Mouse (Mus musculus) intestine, postnatal 0 days (tissue): ENCODE measurements at regions not wholly inside any gene's neighbourhood (a gene's known extent, or its start where the extent isn't known, plus 50 kb on each side); places are given as distances from the start of the nearest gene placed in this dataset.

Experiments
- ATAC-seq: fragments of 200-750 bp; cut with Nextera tagmentation; 2 replicates; pipeline ENCODE4 v1.8.0; 2017; ENCODE audit warnings: mild to moderate bottlenecking, moderate TSS enrichment, moderate library complexity
- H3K27ac ChIP-seq: fragments of 300-500 bp; sonication (generic); 2 replicates; pipeline ENCODE4 v1.5.1; 2014; ENCODE audit warnings: mild to moderate bottlenecking, low read depth, low read length, moderate library complexity
- H3K27me3 ChIP-seq: fragments of 300-500 bp; sonication (generic); replicated peaks from 2 replicates; pipeline ENCODE4 v1.6.1; 2014; ENCODE audit warnings: low read length, mixed read lengths; ENCODE audit not compliant: control insufficient read depth, insufficient read depth
- H3K36me3 ChIP-seq: fragments of 300-500 bp; sonication (generic); 2 replicates; pipeline ENCODE4 v1.6.1; 2014; ENCODE audit warnings: mild to moderate bottlenecking, moderate library complexity; ENCODE audit not compliant: control insufficient read depth, insufficient read depth
- H3K4me1 ChIP-seq: fragments of 300-500 bp; sonication (generic); replicated peaks from 2 replicates; pipeline ENCODE4 v1.6.1; 2014; ENCODE audit warnings: antibody characterized with exemption, low read length, mixed read lengths; ENCODE audit not compliant: control insufficient read depth, insufficient read depth
- H3K4me2 ChIP-seq: fragments of 300-500 bp; sonication (generic); replicated peaks from 2 replicates; pipeline ENCODE4 v1.6.1; 2014; ENCODE audit warnings: low read depth, mild to moderate bottlenecking, moderate library complexity
- H3K4me3 ChIP-seq: fragments of 300-500 bp; sonication (generic); 2 replicates; pipeline ENCODE4 v1.5.1; 2014; ENCODE audit warnings: low read depth, low read length
- H3K9ac ChIP-seq: fragments of 300-500 bp; sonication (generic); 2 replicates; pipeline ENCODE4 v1.6.1; 2014; ENCODE audit warnings: mild to moderate bottlenecking, low read depth, low read length
- H3K9me3 ChIP-seq: fragments of 300-500 bp; sonication (generic); 2 replicates; pipeline ENCODE4 v1.6.1; 2016; ENCODE audit warnings: mixed run types; ENCODE audit not compliant: control insufficient read depth
- CTCF ChIP-seq: sonication (generic); IDR thresholded peaks from 2 replicates; pipeline ENCODE4 v1.5.1; 2016; ENCODE audit warnings: low read depth, mild to moderate bottlenecking, control low read depth, antibody characterized with exemption, moderate library complexity
- WGBS: fragments of 180-500 bp; shearing (Covaris S2); extraction: QIAGEN DNeasy Blood & Tissue Kit; methylation state at CpG from one replicate; pipeline ENCODE4 v1.1.7; 2014; 5-methylcytosine and 5-hydroxymethylcytosine counted together

- Histone ChIP-seq H3K4me3 (no peak overlapping the region), H3K4me1 (no peaks in the 10 kb centered on the region), H3K9me3 (no peaks in the 10 kb centered on the region), H3K27ac (no peak overlapping the region), H3K9ac (no peak overlapping the region), H3K36me3 (no peaks in the 10 kb centered on the region), H3K4me2 (no peak overlapping the region), H3K27me3 (no peaks in the 10 kb centered on the region)
- no peak for ATAC-seq
- TF ChIP-seq CTCF: no peak
- WGBS: 89% methylated on average over 2 of the region's 2 CpGs
Measured at GRCm38 (mm10) chr8:89415287-89415686, 371.3 kb upstream of the Sall1 start.

GRCm38 (mm10) chr8:89412500-89412899, 368.5 kb upstream of the Sall1 start:
- H3K4me2 ChIP-seq: no peak overlapping the region
- WGBS: 72% methylated on average over 8 of the region's 8 CpGs
- no peak overlapping the region for H3K27ac ChIP-seq
- no peak overlapping the region for H3K9ac ChIP-seq
- H3K4me3 ChIP-seq: no peak overlapping the region
- H3K27me3 ChIP-seq: no peaks in the 10 kb centered on the region
- no peaks in the 10 kb centered on the region for H3K36me3 ChIP-seq
- no peak for TF ChIP-seq CTCF
- H3K9me3 ChIP-seq: no peaks in the 10 kb centered on the region
- no peak for ATAC-seq
- no peaks in the 10 kb centered on the region for H3K4me1 ChIP-seq

- Histone ChIP-seq H3K4me1 (no peaks in the 10 kb centered on the region), H3K27ac (no peak overlapping the region), H3K36me3 (no peaks in the 10 kb centered on the region), H3K27me3 (no peaks in the 10 kb centered on the region), H3K4me2 (no peak overlapping the region), H3K4me3 (no peak overlapping the region), H3K9me3 (no peaks in the 10 kb centered on the region), H3K9ac (no peak overlapping the region)
- no peak for ATAC-seq
- TF ChIP-seq CTCF: no peak
- WGBS: 40% methylated on average over 7 of the region's 7 CpGs
Measured at GRCm38 (mm10) chr8:89412046-89412445, 368.1 kb upstream of the Sall1 start.

GRCm38 (mm10) chr8:89406688-89407087, 362.7 kb upstream of the Sall1 start:
- WGBS: 48% methylated on average over 5 of the region's 5 CpGs
- no peak for ATAC-seq
- no peak for TF ChIP-seq CTCF

GRCm38 (mm10) chr8:89404287-89404686, 360.3 kb upstream of the Sall1 start:
- no peak for ATAC-seq
- H3K27me3 ChIP-seq: no peaks in the 10 kb centered on the region
- no peak for TF ChIP-seq CTCF
- no peaks in the 10 kb centered on the region for H3K36me3 ChIP-seq
- H3K9ac ChIP-seq: no peak overlapping the region
- 82% methylated on average over 3 of the region's 3 CpGs for WGBS
- H3K4me2 ChIP-seq: no peak overlapping the region
- no peak overlapping the region for H3K4me3 ChIP-seq
- H3K4me1 ChIP-seq: no peaks in the 10 kb centered on the region
- H3K9me3 ChIP-seq: no peaks in the 10 kb centered on the region
- H3K27ac ChIP-seq: no peak overlapping the region

More at GRCm38 (mm10) chr8:89406688-89407087, 362.7 kb upstream of the Sall1 start:
- Histone ChIP-seq H3K9me3 (no peaks in the 10 kb centered on the region), H3K27me3 (no peaks in the 10 kb centered on the region), H3K4me1 (no peaks in the 10 kb centered on the region), H3K4me3 (no peak overlapping the region), H3K27ac (no peak overlapping the region), H3K4me2 (no peak overlapping the region), H3K9ac (no peak overlapping the region), H3K36me3 (no peaks in the 10 kb centered on the region)

- no peak for ATAC-seq
- no peak for TF ChIP-seq CTCF
- no peak overlapping the region for H3K4me2 ChIP-seq
- no peaks in the 10 kb centered on the region for H3K36me3 ChIP-seq
- H3K4me1 ChIP-seq: no peaks in the 10 kb centered on the region
- H3K9me3 ChIP-seq: no peaks in the 10 kb centered on the region
- no peaks in the 10 kb centered on the region for H3K27me3 ChIP-seq
- H3K4me3 ChIP-seq: no peak overlapping the region
- H3K27ac ChIP-seq: no peak overlapping the region
- H3K9ac ChIP-seq: no peak overlapping the region
Measured at GRCm38 (mm10) chr8:89396673-89397072, 352.7 kb upstream of the Sall1 start.

- no peak overlapping the region for H3K9ac ChIP-seq
- no peak overlapping the region for H3K27ac ChIP-seq
- H3K4me3 ChIP-seq: no peak overlapping the region
- 81% methylated on average over 6 of the region's 6 CpGs for WGBS
- no peaks in the 10 kb centered on the region for H3K9me3 ChIP-seq
- no peaks in the 10 kb centered on the region for H3K4me1 ChIP-seq
- no peaks in the 10 kb centered on the region for H3K36me3 ChIP-seq
- TF ChIP-seq CTCF: no peak
- no peak for ATAC-seq
- no peaks in the 10 kb centered on the region for H3K27me3 ChIP-seq
- H3K4me2 ChIP-seq: no peak overlapping the region
Measured at GRCm38 (mm10) chr8:89392749-89393148, 348.8 kb upstream of the Sall1 start.
